Mouse (Mus musculus): ENCODE results near the gene Paox.
"Not testable (repeated sequence)": the region's sequence is repeated elsewhere in the genome, so short reads cannot be mapped to it uniquely, and the experiment has no call there.

Paox gene

DNA sequence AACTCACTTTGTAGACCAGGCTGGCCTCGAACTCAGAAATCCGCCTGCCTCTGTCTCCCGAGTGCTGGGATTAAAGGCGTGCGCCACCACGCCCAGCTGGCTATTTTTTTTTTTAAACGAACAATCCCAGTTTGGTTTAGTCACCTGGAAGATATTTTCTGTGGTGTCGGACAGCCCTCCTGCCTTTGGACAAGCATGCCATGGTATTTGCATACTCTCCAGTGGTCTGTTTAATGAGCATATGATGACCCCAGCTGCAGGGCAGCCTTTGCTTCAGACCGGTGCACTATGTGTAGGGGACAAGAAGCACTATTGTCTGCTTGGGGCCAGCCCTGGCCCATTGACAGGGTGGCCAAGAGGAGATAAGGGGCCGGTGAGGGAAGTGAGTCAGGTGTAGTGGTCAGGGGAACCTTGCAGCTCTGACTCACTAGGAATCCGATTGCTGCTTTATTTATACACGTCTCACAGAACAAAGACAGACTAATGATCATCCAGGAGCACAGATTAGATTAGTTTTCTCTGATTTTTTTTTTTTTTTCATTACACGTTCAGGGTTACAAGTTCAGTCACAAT lies 5.8 kb downstream of the Paox start:
- DNase-seq: no peak

GRCm38 (mm10) chr7:140122765-140123164 lies 7.2 kb downstream of the Paox start:
- no peak for DNase-seq

DNA sequence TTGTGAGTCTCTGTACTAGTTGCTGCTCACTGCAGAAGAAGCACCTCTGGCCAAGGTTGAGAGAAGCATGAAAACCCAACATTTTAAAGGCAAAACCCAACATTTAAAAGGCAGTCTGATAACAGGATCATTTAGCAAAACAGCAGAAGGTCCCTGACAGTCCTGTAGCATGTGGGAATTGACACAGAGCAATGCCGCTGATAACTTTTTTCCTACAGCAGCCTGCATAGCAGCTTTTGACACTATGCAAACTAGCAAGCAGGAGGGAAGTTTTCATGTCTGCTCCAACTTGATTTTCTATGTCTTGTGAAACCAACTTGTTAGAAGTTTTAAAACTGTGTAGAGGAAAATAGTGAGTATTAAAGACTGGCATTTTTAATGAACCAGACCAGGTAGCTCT lies 8.8 kb downstream of the Paox start:
- DNase-seq: no peak

DNA sequence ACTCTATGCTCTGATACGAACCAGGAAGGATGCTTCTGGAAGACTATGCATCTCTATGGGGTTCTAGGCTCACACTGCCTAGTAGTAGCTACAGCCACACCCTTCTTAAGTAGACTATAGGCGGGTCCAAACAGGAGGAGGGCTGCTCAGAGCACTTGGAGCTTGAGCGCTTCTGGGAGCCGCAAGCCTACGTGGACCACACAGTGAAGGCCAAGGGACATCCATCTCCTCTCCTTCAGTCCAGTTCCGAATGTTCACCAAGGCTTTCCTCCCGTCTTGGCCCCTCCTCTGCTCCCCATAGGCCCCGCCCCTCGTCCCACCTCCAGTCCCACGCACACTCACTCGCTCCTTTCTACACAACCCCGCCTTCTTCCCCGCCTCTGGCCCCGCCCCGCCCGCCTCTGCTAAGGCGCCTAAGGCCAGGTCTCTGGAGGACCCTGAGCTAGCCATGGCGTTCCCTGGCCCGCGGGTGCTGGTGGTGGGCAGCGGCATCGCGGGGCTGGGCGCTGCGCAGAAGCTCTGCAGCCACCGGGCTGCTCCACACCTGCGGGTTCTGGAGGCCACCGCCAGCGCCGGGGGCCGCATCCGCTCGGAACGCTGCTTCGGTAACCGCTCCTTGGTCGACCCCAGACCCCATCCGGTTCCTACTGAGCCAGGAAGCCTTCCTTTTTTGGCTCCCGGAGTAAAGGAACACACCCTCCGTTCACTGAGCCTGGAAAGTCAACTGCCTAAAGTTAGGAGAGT lies 9.9 kb downstream of the Paox start:
- peak; percentile 92 to 94 for DNase-seq

GRCm38 (mm10) chr7:140126022-140126350 lies 10.4 kb downstream of the Paox start:
- no peak for DNase-seq

GRCm38 (mm10) chr7:140126934-140127333 lies 11.3 kb downstream of the Paox start:
- DNase-seq: no peak

GRCm38 (mm10) chr7:140127911-140128310 lies 12.3 kb downstream of the Paox start:
- DNase-seq: no peak

DNA sequence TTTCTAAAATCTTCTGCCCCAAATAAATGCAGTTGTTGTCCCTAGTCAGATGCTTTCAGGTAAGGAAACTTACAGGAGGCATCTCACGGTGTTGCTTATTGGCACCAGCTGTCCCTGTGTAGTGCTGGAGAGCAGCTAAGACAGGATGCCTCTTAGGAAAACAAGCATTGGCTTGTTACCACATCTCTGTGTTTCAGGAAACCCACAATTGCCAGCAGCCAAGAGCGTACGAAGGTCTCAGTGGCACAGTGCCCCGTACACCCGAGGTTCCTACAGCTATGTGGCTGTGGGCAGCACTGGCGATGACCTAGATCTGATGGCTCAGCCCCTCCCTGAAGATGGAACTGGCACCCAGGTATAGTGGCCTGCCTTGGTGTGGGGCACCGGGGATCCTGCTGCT lies 16.6 kb downstream of the Paox start:
- not testable (repeated sequence) for DNase-seq

DNA sequence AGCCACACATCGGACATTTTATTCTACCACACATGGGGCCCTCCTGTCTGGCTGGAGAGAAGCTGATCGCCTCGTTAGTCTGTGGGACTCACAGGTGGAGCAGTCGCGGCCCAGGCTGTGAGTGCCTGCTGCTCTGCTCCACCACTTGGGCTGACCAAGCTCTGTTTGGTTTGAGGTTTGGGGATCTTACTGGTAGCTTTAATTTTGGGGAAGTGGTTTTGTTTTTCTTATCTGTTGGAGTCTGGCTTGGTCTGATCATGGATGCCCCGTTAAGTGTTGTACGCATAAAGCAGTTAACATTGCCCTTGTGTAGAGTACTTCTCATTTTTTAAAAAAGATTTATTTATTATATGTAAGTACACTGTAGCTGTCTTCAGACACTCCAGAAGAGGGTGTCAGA lies 18.4 kb downstream of the Paox start:
- DNase-seq: not testable (repeated sequence)

DNA sequence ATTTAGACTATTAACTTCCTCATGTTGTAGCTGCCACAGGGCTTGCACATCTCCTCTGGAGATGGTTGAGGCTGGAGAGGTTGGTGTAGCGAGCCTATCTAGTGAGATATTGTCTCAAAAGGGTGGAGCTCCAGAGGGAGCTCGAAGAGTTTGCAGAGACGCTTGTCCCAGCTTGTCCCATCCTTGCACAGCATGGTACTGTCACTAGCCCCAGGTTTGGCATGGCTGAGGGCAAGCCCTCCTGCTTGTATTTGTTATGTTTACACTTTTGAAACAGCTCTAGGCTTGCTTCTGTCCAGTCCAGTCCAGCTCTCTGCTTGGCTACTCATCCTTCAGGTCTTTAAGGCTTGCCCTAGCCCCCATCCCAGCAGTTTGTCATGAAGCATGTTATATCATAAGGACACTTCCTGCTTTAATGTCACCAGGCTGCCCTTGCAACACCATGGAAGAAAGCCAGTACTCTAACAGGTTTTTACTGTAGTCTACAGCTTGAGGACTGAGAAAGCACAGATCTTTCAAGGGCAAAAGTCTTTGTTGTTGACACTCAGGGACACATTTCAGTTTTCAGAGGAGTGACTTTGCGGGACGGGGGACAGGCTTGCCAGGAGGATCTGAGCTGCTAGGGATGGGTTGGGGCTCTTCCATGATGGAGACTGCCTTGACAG lies 19.6 kb downstream of the Paox start:
- DNase-seq: no peak

DNA sequence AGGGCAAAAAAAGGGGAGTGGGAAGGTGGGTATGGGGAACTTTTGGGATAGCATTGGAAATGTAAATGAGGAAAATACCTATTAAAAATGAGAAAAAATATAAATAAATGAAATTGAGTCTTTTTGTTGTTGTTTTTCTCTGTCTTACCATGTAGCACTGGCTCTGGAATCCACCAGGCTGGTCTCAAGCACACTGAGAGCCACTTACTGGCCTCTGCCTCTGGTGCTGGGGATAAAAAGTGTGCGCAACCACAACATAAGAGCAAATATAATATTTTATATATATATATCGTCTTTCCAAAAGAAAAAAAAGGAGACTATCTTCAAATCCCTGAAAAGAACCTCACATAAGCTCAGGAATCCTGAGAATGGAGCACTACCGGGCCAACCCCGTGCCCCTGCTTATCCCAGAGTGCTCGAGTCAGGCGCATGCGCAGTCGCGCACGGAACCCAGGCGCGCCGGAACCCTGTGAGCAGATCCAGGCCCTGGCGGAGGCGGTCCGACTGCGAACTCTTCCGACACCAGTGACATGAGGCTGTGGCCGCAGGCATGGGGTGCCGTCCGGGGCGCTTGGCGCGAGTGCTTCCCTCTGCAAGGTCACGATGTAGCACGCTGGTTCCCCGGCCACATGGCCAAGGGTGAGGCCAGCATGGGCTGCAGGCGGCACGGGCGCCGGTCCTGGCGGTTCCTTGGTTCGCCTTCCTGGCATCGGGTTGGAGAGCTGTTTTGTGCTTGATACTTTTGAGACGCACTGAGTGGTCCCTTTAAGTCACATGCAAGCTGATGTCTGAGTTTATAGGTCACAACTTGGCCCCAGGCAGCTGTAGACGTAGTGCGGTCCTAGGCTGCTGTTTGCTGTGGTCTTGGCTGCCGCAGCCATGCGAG lies 21.8 kb downstream of the Paox start, which contains the start of gene Mtg1:
Gene Mtg1, plus strand, starts transcription at position 430 of the 886 bp plus-strand sequence.
- DNase-seq: peak; percentile 98 to 99

DNA sequence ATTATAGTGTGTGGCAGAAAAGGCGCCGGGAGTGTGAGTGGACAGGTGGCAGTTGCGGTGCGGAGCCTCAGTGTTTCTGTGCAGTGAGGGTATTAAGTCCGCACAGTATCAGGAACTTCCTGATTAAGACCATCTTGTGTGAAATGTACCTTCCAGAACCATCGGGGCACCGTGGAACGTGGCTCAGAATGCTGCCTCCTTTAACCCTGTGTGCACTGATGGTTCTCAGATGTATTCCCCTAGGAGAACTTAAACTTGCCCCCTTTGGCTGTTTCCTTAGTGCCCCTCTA lies 22.4 kb downstream of the Paox start:
- no peak for DNase-seq

- peak; percentile 78 to 83 for DNase-seq
Observed at GRCm38 (mm10) chr7:140141350-140141749, 25.8 kb downstream of the Paox start.

DNA sequence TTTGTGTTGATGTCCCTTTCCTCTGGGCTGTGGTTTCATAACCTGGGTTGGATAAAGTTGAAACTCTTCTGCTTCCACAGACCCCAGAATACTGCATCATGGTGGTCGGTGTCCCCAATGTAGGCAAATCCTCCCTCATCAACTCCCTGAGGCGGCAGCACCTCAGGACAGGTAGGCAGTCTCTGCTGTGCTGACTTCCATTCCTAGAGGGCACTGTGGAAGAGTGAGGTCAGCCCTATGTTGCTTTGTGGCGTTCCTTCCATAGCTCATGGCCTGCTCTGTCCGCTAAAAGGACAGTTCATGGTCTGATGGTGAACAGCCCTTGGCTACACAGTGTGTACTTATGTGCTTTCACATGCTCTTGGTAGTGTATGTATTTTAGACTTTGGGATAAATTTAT lies 29.0 kb downstream of the Paox start:
- DNase-seq: no peak

DNA sequence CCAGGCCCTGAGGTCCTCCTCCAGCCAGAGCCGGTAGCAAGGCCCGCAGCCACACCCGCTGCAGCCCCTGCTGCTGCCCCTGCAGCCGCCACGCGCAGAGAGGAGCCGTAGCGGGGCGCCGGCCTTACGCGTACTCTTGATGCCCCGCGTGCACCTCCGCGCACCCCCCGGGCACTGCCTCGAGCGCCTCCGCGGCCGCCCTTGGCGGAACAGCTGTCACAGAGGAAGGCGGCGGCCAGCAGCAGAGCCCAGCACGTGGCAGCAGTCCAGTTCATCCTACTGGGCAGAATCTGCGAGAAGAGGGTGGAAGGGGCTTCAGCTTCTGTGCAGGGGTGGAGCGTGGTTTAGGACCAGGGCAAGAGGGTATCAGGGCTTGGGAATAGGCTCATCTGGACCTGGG lies 37.8 kb downstream of the Paox start:
- peak; percentile 75 to 81 for DNase-seq

DNA sequence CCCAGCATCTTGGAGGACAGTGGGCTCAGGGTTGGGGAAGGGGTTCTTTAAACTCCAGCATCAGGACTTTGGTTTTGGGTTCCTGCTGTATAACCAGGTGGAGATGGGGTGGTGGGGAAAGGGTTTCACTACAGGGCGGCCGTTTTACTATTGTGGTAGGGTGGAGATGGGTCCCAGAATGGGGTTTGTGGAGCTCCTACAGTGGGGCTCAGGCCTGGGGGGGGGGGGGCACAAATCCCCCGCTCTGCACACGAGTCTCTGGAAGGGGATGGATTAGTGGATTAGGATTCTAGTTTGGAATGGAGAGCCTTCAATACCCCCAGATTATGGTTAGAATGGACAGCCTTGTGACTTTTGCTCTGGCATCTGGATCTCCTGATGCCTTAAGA lies 38.2 kb downstream of the Paox start:
- DNase-seq: no peak

DNA sequence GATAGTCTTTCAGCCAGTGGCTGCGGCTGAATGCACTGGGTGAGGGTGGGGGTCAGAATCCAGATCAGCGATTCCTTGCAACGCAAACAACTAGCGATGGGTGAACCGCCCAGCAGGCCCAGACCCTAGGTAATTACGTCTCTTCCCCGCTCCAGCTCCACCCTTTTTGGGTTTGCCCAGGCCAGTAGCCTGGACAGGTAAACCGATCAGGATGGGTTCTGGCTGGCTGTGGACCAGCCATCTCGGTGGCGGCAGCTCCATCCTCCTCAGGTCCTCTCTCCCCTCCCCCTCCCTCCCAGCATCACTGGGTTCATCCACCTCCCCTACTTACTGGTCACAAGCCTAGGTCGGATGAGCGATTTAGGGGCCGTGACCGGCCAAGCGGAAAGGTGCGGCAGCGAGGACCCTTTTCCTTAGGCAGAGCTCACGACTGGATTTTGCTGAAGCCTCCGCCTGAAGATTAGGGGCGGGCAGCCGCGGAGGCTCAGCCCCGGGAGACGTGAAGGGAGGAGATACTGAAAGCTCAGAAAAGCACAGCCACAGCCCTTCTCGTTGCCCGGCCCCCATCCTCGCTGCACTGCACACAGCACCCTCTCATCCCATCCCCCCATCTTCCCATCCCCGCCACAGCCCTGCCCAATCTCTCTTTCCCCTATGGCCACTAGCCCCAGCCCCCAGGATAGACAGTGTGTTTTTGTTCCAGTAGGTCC lies 38.8 kb downstream of the Paox start, which contains the start of gene Sprn:
Gene Sprn, minus strand, starts transcription at position 660 of the 710 bp plus-strand sequence.
- peak; percentile 81 to 86 for DNase-seq

GRCm38 (mm10) chr7:140160363-140160762 lies 44.8 kb downstream of the Paox start:
- DNase-seq: no peak

DNA sequence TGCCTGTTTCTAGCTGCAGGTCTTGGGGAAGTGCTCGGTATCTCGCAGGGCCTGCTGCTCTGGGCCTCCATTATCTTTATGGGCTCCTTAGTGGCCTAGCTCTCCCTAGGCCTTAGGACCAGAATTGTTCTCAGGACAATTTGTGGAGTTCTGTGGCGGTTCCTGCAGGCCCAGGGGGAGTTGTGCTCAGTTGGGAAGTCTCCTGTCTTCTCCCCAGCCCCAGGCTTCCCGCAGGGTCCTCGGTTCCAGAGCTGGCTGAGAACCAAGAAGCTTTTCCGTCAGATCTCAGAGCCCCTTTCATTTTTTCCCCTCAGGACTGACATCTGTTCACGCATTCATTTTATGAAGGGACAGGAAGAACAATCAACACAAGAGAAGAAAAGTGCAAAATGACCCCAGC lies 49.1 kb downstream of the Paox start, which contains the start of gene Olfr522:
Gene Olfr522, minus strand, starts transcription at position 101 of the 400 bp plus-strand sequence.
- DNase-seq: no peak

- DNase-seq: no peak
Observed at GRCm38 (mm10) chr7:140167950-140168349, 52.4 kb downstream of the Paox start.

GRCm38 (mm10) chr7:140169386-140169785 lies 53.8 kb downstream of the Paox start:
- DNase-seq: no peak

GRCm38 (mm10) chr7:140170863-140171262 lies 55.3 kb downstream of the Paox start:
- DNase-seq: no peak

DNA sequence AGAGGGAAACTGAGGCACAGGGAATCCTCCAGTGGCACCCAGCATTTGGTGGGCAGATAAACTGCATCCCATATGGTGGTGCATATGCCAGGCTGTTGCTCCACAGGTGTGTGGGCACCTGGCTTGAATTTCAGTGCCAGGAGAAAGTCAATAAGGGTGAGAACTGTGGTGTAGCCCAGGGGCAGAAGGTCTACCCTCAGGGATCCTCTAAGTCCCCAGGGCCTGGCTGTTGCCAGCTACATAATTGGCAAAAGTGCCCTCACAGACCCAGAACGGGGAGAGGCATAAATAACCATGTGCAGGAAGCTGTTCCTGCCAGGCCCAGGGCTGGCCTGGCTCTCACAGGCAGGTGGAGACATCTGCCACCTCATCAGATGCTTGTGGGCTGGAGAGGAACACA lies 57.3 kb downstream of the Paox start, which contains the start of gene Olfr523:
Gene Olfr523, plus strand, starts transcription at position 282 of the 400 bp plus-strand sequence.
- DNase-seq: peak; percentile 71 to 75

Measured in cerebellum, postnatal 14 days (tissue).